Mouse (Mus musculus) neural tube, embryonic 10.5 days (tissue): Measurements from ENCODE around the gene Gm4307.
"Not testable (repeated sequence)": the region's sequence is repeated elsewhere in the genome, so short reads cannot be mapped to it uniquely, and the experiment has no call there.

Source experiments
- DNase-seq: peaks from one replicate; pipeline ENCODE4 v3.0.0-alpha.2; 2017; ENCODE audit warnings: low spot score; ENCODE audit errors: extremely low spot score

The Gm4307 gene

GRCm38 (mm10) chr10:100361038-100361437, at the start of gene Gm4307:
Gm4307 (plus strand) TSS chr10:100361338.
- not testable (repeated sequence) for DNase-seq

- not testable (repeated sequence) for DNase-seq
Observed at GRCm38 (mm10) chr10:100335376-100335775, 25.8 kb upstream of the Gm4307 start, which contains the start of gene Gm4301. Gm4301 (plus strand) TSS chr10:100335676.

GRCm38 (mm10) chr10:100340536-100340935, 20.6 kb upstream of the Gm4307 start, which contains the start of gene Gm4302:
Gm4302 (plus strand) TSS chr10:100340836.
- not testable (repeated sequence) for DNase-seq

- not testable (repeated sequence) for DNase-seq
Observed at GRCm38 (mm10) chr10:100345672-100346071, 15.5 kb upstream of the Gm4307 start, which contains the start of gene Gm4303. Gm4303 (plus strand) TSS chr10:100345972.

- DNase-seq = not testable (repeated sequence)
Observed at GRCm38 (mm10) chr10:100350793-100351192, 10.3 kb upstream of the Gm4307 start, which contains the start of gene Gm4305. Gm4305 (plus strand) TSS chr10:100351093.

- DNase-seq = not testable (repeated sequence)
Observed at GRCm38 (mm10) chr10:100356841-100357240, 4.3 kb upstream of the Gm4307 start.

GRCm38 (mm10) chr10:100382460-100382859, 21.3 kb downstream of the Gm4307 start, which contains the start of gene Gm4312:
Gm4312 (minus strand) TSS chr10:100382560.
- not testable (repeated sequence) for DNase-seq

- DNase-seq = not testable (repeated sequence)
Observed at GRCm38 (mm10) chr10:100402301-100402700, 41.2 kb downstream of the Gm4307 start.
